Comparison of ENCODE assay signal across 9 mouse cellular contexts in the genomic region with DNA sequence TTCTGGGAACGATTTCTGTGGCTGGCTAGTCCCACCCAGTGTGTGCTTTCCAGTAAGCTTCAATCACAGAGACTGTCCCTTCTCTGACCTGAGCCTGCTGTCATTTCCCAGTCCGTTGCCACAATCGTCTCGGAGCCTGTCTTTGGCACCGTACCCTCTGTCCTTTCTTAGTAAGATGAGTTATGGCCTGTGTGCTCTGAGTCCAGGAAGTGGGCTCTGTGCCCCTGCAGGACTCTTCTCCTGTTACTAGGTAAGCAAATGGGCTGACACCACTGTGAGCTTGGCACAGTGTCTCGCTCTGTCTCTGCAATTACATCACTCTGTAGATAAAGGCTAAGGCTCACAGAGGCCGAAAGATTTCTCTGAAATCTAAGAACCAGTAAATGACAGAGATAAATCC.
DNase-seq lines count a peak whose midpoint lies in the region.
"Had no signal": no experiment of that assay in that cellular context is flagged by ENCODE, and none has a peak within 500 bp of the region (broad histone marks: within the 10 kb centered on the region; RNA-seq: fewer than 3 reads in every experiment).

No protein-coding gene starts in this region.

- peak; percentile 42 for DNase-seq in adrenal gland, adult 2 months
- DNase-seq in adrenal gland, postnatal 4 days (ENCODE audit: low spot score in 2 of 2), result no peak
- DNase-seq in gastrocnemius, adult 18-20 months (ENCODE audit: low spot score), result peak; percentile 32
- DNase-seq in heart, postnatal 4 days, result peak; percentile 20
- peak; percentile 64 for DNase-seq in lung, postnatal 10 days
- DNase-seq in right cerebral cortex, postnatal 10 days (ENCODE audit: low spot score in 2 of 2), result no peak
- no peak for DNase-seq in spleen, adult 18-20 months
- DNase-seq in thymus, postnatal 14 days, result no peak
- DNase-seq: cerebellum, adult 9-11 months had no signal

Comparison
In these comparisons a context has a peak if more than half of its experiments do, and no peak if none do; other contexts are left out.
1. DNase-seq: peak in adrenal gland, adult 2 months (single experiment), gastrocnemius, adult 18-20 months (single experiment), heart, postnatal 4 days (single experiment) and lung, postnatal 10 days (single experiment); none in adrenal gland, postnatal 4 days (0 of 2), right cerebral cortex, postnatal 10 days (0 of 2), spleen, adult 18-20 months (0 of 2) and thymus, postnatal 14 days (single experiment).